ENCODE assay signal across 8 mouse cellular contexts in genomic region chr2:152817596-152818291, GRCm38 (mm10). TPM values are rescaled to one million over a fixed set of nuclear protein-coding genes. Genes with fewer than 3 reads are reported as not detected.
DNase-seq lines count a peak whose midpoint lies in the region; ATAC-seq and TF ChIP-seq lines count a peak whose summit lies in the region.

No protein-coding gene starts in this region.

- H3K4me2 ChIP-seq in kidney, embryonic 16.5 days (replicated peaks; ENCODE audit: low read depth, low read length) = no peak overlapping the region
- no peak overlapping the region for H3K4me2 ChIP-seq in midbrain, embryonic 15.5 days

- TF ChIP-seq POLR2A in thymus, adult 2 months (IDR thresholded peaks at IDR 0.05; ENCODE audit: control insufficient read depth, extremely low read depth, insufficient read depth, low read length, poor library complexity) = no peak

- H3K27me3 ChIP-seq in thymus, adult 2 months (ENCODE audit: control insufficient read depth, insufficient read depth, low read length) = no peaks in the 10 kb centered on the region
- no peaks in the 10 kb centered on the region for H3K27me3 ChIP-seq in heart, embryonic 10.5 days (ENCODE audit: insufficient read depth, poor library complexity, severe bottlenecking)
- no peaks in the 10 kb centered on the region for H3K27me3 ChIP-seq in kidney, embryonic 16.5 days (ENCODE audit: insufficient read depth, low read length)
- no peaks in the 10 kb centered on the region for H3K27me3 ChIP-seq in midbrain, embryonic 15.5 days (replicated peaks)

- 40% methylated on average over 6 of the region's 6 CpGs for WGBS in thymus, adult 2 months
- WGBS in heart, embryonic 10.5 days = 35% methylated on average over 6 of the region's 6 CpGs
- WGBS in kidney, embryonic 16.5 days = 46% methylated on average over 6 of the region's 6 CpGs
- WGBS in midbrain, embryonic 15.5 days = 59% methylated on average over 6 of the region's 6 CpGs

- TF ChIP-seq CTCF in thymus, adult 2 months (IDR thresholded peaks at IDR 0.05; ENCODE audit: borderline replicate concordance, control insufficient read depth, extremely low read depth, insufficient read depth, low read length, poor library complexity) = no peak

- DNase-seq in adrenal gland, adult (ENCODE audit: inconsistent age in 2 of 2, low spot score in 1 of 2) = peak; percentile 37 to 62
- no peak for DNase-seq in adrenal gland, postnatal 4 days (ENCODE audit: low spot score in 2 of 2)
- no peak for DNase-seq in thymus, adult 2 months
- DNase-seq in thymus, postnatal 0 days (ENCODE audit: low spot score) = no peak
- DNase-seq in heart, embryonic 10.5 days (ENCODE audit: low spot score) = peak; percentile 82

- H3K9me3 ChIP-seq in heart, embryonic 10.5 days = no peaks in the 10 kb centered on the region
- H3K9me3 ChIP-seq in kidney, embryonic 16.5 days (ENCODE audit: low read length) = peaks cover 6% of the 10 kb centered on the region; the same call in 1 of the 2 replicates
- H3K9me3 ChIP-seq in midbrain, embryonic 15.5 days = no peaks in the 10 kb centered on the region

- H3K9ac ChIP-seq in kidney, embryonic 16.5 days (replicated peaks; ENCODE audit: low read length) = peak overlapping the region; percentile 40; the same call in 1 of the 2 replicates
- no peak overlapping the region for H3K9ac ChIP-seq in midbrain, embryonic 15.5 days

- H3K4me3 ChIP-seq in thymus, adult 2 months (ENCODE audit: control insufficient read depth, insufficient read depth, low read length) = no peak overlapping the region
- no peak overlapping the region for H3K4me3 ChIP-seq in heart, embryonic 10.5 days
- no peak overlapping the region for H3K4me3 ChIP-seq in kidney, embryonic 16.5 days (ENCODE audit: low read length)
- no peak overlapping the region for H3K4me3 ChIP-seq in midbrain, embryonic 15.5 days

- peak overlapping the region; percentile 88 for H3K27ac ChIP-seq in thymus, adult 2 months (ENCODE audit: control insufficient read depth, insufficient read depth, low read length)
- peak overlapping the region; percentile 76; the same call in 1 of the 2 replicates for H3K27ac ChIP-seq in heart, embryonic 10.5 days
- H3K27ac ChIP-seq in kidney, embryonic 16.5 days (ENCODE audit: low read length) = peak overlapping the region; percentile 85
- H3K27ac ChIP-seq in midbrain, embryonic 15.5 days = no peak overlapping the region

- no peak; the same call in 1 of the 2 replicates for ATAC-seq in kidney, embryonic 16.5 days (ENCODE audit: low FRiP score, low TSS enrichment)
- ATAC-seq in midbrain, embryonic 15.5 days (replicated peaks) = peak; percentile 49
- ATAC-seq in CD4-positive, CD25-positive, alpha-beta regulatory T cell, adult 4 months = no peak

- peaks cover 65% of the 10 kb centered on the region for H3K4me1 ChIP-seq in thymus, adult 2 months (replicated peaks; ENCODE audit: control insufficient read depth, insufficient read depth, low read length)
- peaks cover 81% of the 10 kb centered on the region for H3K4me1 ChIP-seq in heart, embryonic 10.5 days
- H3K4me1 ChIP-seq in kidney, embryonic 16.5 days (ENCODE audit: insufficient read depth, low read length) = peaks cover 76% of the 10 kb centered on the region
- H3K4me1 ChIP-seq in midbrain, embryonic 15.5 days = peaks cover 49% of the 10 kb centered on the region

- H3K36me3 ChIP-seq in thymus, adult 2 months (ENCODE audit: control insufficient read depth, insufficient read depth, low read length) = peaks cover 36% of the 10 kb centered on the region
- H3K36me3 ChIP-seq in heart, embryonic 10.5 days = peaks cover 13% of the 10 kb centered on the region; the same call in 1 of the 2 replicates
- peaks cover 14% of the 10 kb centered on the region for H3K36me3 ChIP-seq in kidney, embryonic 16.5 days (ENCODE audit: insufficient read depth, low read length)
- H3K36me3 ChIP-seq in midbrain, embryonic 15.5 days (replicated peaks) = peaks cover 10% of the 10 kb centered on the region; the same call in 1 of the 2 replicates

RNA-seq across cellular contexts. Expression of gene Bcl2l1, which starts 13.8 kb away (rescaled TPM):
- 10 to 100 TPM; 63.5 to 64.6 TPM for total RNA-seq in adrenal gland, postnatal 4 days (2021)
- polyA plus RNA-seq in thymus, adult 2 months (2012; rRNA removed) = 205 and 207 TPM in 2 replicates
- 178 TPM in 2 replicates for polyA plus RNA-seq in thymus, postnatal 0 days (2015; fragmentation: Nextera tagmentation; extraction: Ambion mirVana)
- 72.8 and 76.2 TPM in 2 replicates for polyA plus RNA-seq in heart, embryonic 10.5 days (2016; fragmentation: Nextera tagmentation; extraction: Ambion mirVana)
- polyA plus RNA-seq in kidney, embryonic 16.5 days (2015; fragmentation: Nextera tagmentation; extraction: Ambion mirVana) = 113 and 116 TPM in 2 replicates
- 195 and 197 TPM in 2 replicates for polyA plus RNA-seq in midbrain, embryonic 15.5 days (2015; fragmentation: Nextera tagmentation; extraction: Ambion mirVana)
- polyA plus RNA-seq in CD4-positive, CD25-positive, alpha-beta regulatory T cell, adult 4 months (2017; shearing (Covaris generic)) = 10 to 100 TPM; 55.5 to 75.0 TPM

RNA-seq across cellular contexts. Expression of gene Tpx2, which starts 30.0 kb away (rescaled TPM):
- total RNA-seq in adrenal gland, postnatal 4 days (2021) = 10 to 100 TPM; 31.7 to 39.7 TPM
- polyA plus RNA-seq in thymus, adult 2 months (2012; rRNA removed) = 16.1 and 19.1 TPM in 2 replicates
- 72.5 and 81.3 TPM in 2 replicates for polyA plus RNA-seq in thymus, postnatal 0 days (2015; fragmentation: Nextera tagmentation; extraction: Ambion mirVana)
- 74.7 and 97.0 TPM in 2 replicates for polyA plus RNA-seq in heart, embryonic 10.5 days (2016; fragmentation: Nextera tagmentation; extraction: Ambion mirVana)
- 83.9 and 97.6 TPM in 2 replicates for polyA plus RNA-seq in kidney, embryonic 16.5 days (2015; fragmentation: Nextera tagmentation; extraction: Ambion mirVana)
- 12.9 and 14.6 TPM in 2 replicates for polyA plus RNA-seq in midbrain, embryonic 15.5 days (2015; fragmentation: Nextera tagmentation; extraction: Ambion mirVana)
- 1 to 10 TPM; 4.0 to 9.7 TPM for polyA plus RNA-seq in CD4-positive, CD25-positive, alpha-beta regulatory T cell, adult 4 months (2017; shearing (Covaris generic))

Comparison
In these comparisons a context has a peak if more than half of its experiments do, and no peak if none do; other contexts are left out.
1. DNase-seq: peak in adrenal gland, adult (2 of 2) and heart, embryonic 10.5 days (single experiment); none in adrenal gland, postnatal 4 days (0 of 2), thymus, adult 2 months (single experiment) and thymus, postnatal 0 days (single experiment).